Mouse (Mus musculus) brown adipose tissue, adult 24 weeks (tissue): ENCODE measurements around the gene Orc2. TPM values are rescaled to one million over a fixed set of nuclear protein-coding genes. Genes with fewer than 3 reads are reported as not detected.

ENCODE experiments used
- H3K27ac ChIP-seq: fragments of 200-500 bp; replicated peaks from 2 replicates; pipeline ENCODE4 v1.5.1; 2012; ENCODE audit warnings: low read depth, mild to moderate bottlenecking, low read length
- H3K4me1 ChIP-seq: fragments of 200-500 bp; 2 replicates; pipeline ENCODE4 v1.6.1; 2012; ENCODE audit warnings: low read length, mixed read lengths; ENCODE audit not compliant: control insufficient read depth, insufficient read depth, insufficient read length
- H3K4me3 ChIP-seq: fragments of 200-500 bp; 2 replicates; pipeline ENCODE4 v1.5.1; 2012; ENCODE audit warnings: low read depth, mild to moderate bottlenecking, low read length, moderate library complexity; ENCODE audit not compliant: insufficient read depth
- polyA plus RNA-seq: library from polyadenylated mRNA; stranded (reverse); fragments of >200 nt; gene quantifications from 2 replicates; pipeline ENCODE4 v1.2.4, GENCODE M21; 2012; ENCODE audit not compliant: missing spikeins, insufficient read depth, insufficient read length

Orc2 gene
- polyA plus RNA-seq, 1 experiment: 13.6 TPM

- Histone ChIP-seq H3K27ac (no peak overlapping the region), H3K4me3 (no peak overlapping the region), H3K4me1 (no peaks in the 10 kb centered on the region; the same call in 1 of the 2 replicates)
These were observed 50.6 kb downstream of the Orc2 start for GRCm38 (mm10) chr1:58454316-58454715.

DNA sequence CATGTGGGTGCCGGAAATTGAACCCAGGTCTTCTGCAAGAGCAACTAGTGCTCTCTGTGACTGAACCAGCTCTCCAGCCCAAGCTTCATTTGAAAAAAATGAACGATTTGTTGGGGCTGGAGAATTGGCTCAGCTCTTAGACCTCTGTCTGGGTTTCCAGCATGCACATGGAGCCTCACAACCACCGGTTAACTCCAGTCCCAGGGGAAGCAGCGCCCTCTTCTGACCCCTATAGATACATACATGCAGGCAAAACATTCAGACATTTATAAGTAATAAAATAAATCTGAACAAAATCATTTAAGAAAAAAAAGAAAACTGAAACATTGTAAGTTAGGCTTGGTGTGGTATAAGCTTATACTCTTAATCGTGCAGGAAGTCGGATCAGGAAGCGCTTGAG, 56.5 kb downstream of the Orc2 start:
- peaks cover 8% of the 10 kb centered on the region; the same call in 1 of the 2 replicates for H3K4me1 ChIP-seq
- H3K27ac ChIP-seq: no peak overlapping the region
- H3K4me3 ChIP-seq: no peak overlapping the region

DNA sequence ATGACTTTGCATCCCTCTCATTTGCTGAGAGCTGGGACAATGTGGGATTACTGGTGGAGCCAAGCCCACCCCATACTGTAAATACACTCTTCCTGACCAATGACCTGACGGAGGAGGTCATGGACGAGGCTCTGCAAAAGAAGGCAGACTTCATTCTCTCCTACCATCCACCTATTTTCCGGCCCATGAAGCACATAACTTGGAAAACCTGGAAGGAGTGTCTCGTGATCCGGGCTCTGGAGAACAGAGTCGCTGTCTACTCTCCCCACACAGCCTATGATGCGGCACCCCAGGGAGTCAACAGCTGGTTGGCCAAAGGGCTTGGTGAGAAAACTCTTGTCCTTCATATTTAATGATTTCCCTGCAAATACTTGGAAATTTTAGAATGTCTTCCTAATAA, 57.1 kb downstream of the Orc2 start:
- Histone ChIP-seq H3K4me3 (no peak overlapping the region), H3K4me1 (peaks cover 8% of the 10 kb centered on the region; the same call in 1 of the 2 replicates), H3K27ac (no peak overlapping the region)

GRCm38 (mm10) chr1:58445861-58446260, 59.0 kb downstream of the Orc2 start:
- peak overlapping the region; percentile 20; the same call in 1 of the 2 replicates for H3K27ac ChIP-seq
- H3K4me3 ChIP-seq: peak overlapping the region; percentile 70
- peaks cover 8% of the 10 kb centered on the region; the same call in 1 of the 2 replicates for H3K4me1 ChIP-seq

DNA sequence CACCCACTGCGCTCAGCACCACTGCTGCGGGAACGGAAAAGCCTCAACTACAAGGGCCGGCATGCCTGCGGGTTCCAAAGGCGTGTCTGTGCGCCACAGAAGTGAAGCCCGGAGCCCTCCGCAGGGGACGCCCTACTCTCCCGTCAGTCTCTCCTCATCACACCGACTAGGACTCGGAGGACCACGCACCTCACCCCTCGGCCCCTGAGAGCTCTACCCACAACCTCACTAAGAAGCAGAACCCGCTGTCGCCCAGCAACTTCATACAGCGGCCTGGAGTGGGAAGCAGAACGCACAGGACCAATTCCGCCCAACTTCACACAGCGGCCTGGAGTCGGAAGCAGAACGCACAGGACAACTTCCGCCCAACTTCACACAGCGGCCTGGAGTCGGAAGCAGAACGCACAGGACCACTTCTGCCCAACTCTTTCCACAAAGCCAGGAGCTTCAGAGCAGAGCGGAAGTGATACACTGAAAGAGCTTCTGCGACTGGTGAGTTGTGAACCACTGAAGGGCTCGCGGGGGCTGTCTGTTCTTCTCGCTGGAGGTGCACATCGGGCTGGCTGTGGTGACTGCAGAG, 59.7 kb downstream of the Orc2 start, which contains the start of the genes Nif3l1 and Ppil3:
Gene Nif3l1 (plus strand): TSS at position 9 of the 580 bp plus-strand sequence.
Gene Ppil3 (minus strand): TSS at position 344 of the 580 bp plus-strand sequence.
- Histone ChIP-seq H3K4me3 (peak within 1 kb of the TSS; percentile 70), H3K27ac (peak within 1 kb of the TSS; percentile 79), H3K4me1 (peaks cover 8% of the 10 kb centered on the region; the same call in 1 of the 2 replicates)

GRCm38 (mm10) chr1:58444691-58445090, 60.2 kb downstream of the Orc2 start:
- Histone ChIP-seq H3K27ac (peak overlapping the region; percentile 79; the same call in 1 of the 2 replicates), H3K4me1 (peaks cover 8% of the 10 kb centered on the region; the same call in 1 of the 2 replicates), H3K4me3 (peak overlapping the region; percentile 70)

- Histone ChIP-seq H3K27ac (no peak overlapping the region), H3K4me1 (peaks cover 5% of the 10 kb centered on the region), H3K4me3 (no peak overlapping the region)
These were observed 80.4 kb downstream of the Orc2 start for GRCm38 (mm10) chr1:58424551-58424950.

GRCm38 (mm10) chr1:58423371-58424248, 81.3 kb downstream of the Orc2 start, which contains the start of gene Clk1:
Clk1 (minus strand) TSS chr1:58424066.
- Histone ChIP-seq H3K4me3 (peak within 1 kb of the TSS; percentile 82), H3K27ac (peak within 1 kb of the TSS; percentile 95), H3K4me1 (peaks cover 5% of the 10 kb centered on the region)

DNA sequence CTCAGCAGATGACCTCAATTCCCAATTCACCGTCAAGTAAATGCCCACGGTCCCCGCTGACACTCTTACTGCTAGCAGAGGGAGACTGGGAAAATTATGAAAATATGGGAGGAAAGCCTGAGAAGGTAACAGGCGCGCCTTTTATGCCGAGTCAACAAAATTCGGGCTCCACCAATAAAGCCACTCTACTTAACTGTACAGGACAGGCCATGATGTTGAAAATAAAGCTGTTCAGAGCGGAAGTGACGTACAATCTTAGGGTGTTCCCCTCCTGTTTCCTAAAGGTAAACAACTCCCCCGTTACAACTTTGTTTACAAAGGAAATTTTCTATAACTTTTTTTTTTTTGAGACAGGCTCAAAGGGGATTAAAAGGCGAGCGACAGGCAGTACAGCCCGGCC, 82.0 kb downstream of the Orc2 start:
- Histone ChIP-seq H3K4me3 (peak overlapping the region; percentile 82), H3K27ac (peak overlapping the region; percentile 95)

GRCm38 (mm10) chr1:58420961-58421360, 83.9 kb downstream of the Orc2 start:
- peak overlapping the region; percentile 28; the same call in 1 of the 2 replicates for H3K4me3 ChIP-seq
- no peak overlapping the region for H3K27ac ChIP-seq
- peaks cover 5% of the 10 kb centered on the region for H3K4me1 ChIP-seq

More for the DNA sequence above, 82.0 kb downstream of the Orc2 start:
- peaks cover 5% of the 10 kb centered on the region for H3K4me1 ChIP-seq

- H3K27ac ChIP-seq: no peak overlapping the region
- no peak overlapping the region for H3K4me3 ChIP-seq
- peaks cover 5% of the 10 kb centered on the region for H3K4me1 ChIP-seq
These were observed 84.9 kb downstream of the Orc2 start for GRCm38 (mm10) chr1:58420032-58420431.

GRCm38 (mm10) chr1:58416048-58416447, 88.9 kb downstream of the Orc2 start:
- Histone ChIP-seq H3K4me3 (no peak overlapping the region), H3K4me1 (peaks cover 2% of the 10 kb centered on the region), H3K27ac (no peak overlapping the region)

DNA sequence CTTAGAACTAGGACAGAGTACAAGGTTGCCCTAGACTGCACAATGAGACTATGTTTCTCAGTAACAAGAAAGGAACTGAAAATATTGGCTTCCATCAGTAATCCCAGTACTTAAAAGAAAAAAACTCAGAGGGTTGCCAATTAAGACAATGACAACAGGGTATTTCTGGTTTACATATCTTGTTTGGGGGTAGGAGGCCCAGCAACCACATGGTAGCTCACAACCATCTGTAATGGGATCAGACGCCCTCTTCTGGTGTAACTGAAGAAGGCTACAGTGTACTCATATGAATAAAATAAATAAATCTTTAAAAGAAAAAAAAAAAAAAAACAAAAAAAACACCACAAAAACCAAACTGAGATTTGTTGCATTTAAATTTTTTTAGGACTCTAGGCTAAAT, 89.5 kb downstream of the Orc2 start:
- Histone ChIP-seq H3K27ac (no peak overlapping the region), H3K4me3 (no peak overlapping the region), H3K4me1 (no peaks in the 10 kb centered on the region)
